Mouse (Mus musculus): Measurements from ENCODE around the gene Flnb.

- TF ChIP-seq USF1 (IDR thresholded peaks at IDR 0.05; ENCODE audit: low read depth, low read length) (no peak), POLR2A (IDR thresholded peaks at IDR 0.05; ENCODE audit: low read depth, low read length) (no peak), POLR2AphosphoS2 (IDR thresholded peaks at IDR 0.05; ENCODE audit: low read depth, low read length) (no peak), KAT2A (IDR thresholded peaks at IDR 0.05; ENCODE audit: insufficient replicate concordance, low read length) (no peak)
Measured at GRCm38 (mm10) chr14:7795961-7796360, 21.8 kb upstream of the Flnb start.
